Mouse (Mus musculus) skeletal muscle tissue, postnatal 0 days (tissue): ENCODE data around the gene Arap2. TPM values are rescaled to one million over a fixed set of nuclear protein-coding genes. Genes with fewer than 3 reads are reported as not detected.

Experiments used
- polyA plus RNA-seq: library from polyadenylated mRNA; unstranded; fragments of >200 nt; fragmentation: Nextera tagmentation; extraction: Ambion mirVana; gene quantifications from 2 replicates; pipeline ENCODE4 v1.2.1, GENCODE M21; 2015

Arap2 gene
- 0.72 and 1.00 TPM in 2 replicates for polyA plus RNA-seq

GRCm38 (mm10) chr5:62765784-62766701, at the start of gene Arap2:
TSS of gene Arap2 (minus strand) at chr5:62766159.

GRCm38 (mm10) chr5:62813402-62814071, 47.6 kb upstream of the Arap2 start, which contains the start of gene Dthd1:
TSS of gene Dthd1 (plus strand) at chr5:62813823.

Other genes starting within 250 kb of the Arap2 start
- not detected in 2 replicates for gene Dthd1, start 47.7 kb upstream of the Arap2 start, polyA plus RNA-seq